Mouse (Mus musculus) small intestine, adult 2 months (tissue): Measurements from ENCODE around the gene Nudt3. TPM values are rescaled to one million over a fixed set of nuclear protein-coding genes. Genes with fewer than 3 reads are reported as not detected.

ENCODE experiments used
- H3K27ac ChIP-seq: fragments of 200-500 bp; 2 replicates; pipeline ENCODE4 v1.5.1; 2012; ENCODE audit warnings: low read depth, low read length, control low read depth, inconsistent platforms; ENCODE audit not compliant: insufficient read depth
- H3K27me3 ChIP-seq: fragments of 200-500 bp; 2 replicates; pipeline ENCODE4 v1.6.1; 2012; ENCODE audit warnings: mild to moderate bottlenecking, moderate library complexity, low read length, inconsistent platforms; ENCODE audit not compliant: control insufficient read depth, insufficient read depth
- H3K36me3 ChIP-seq: fragments of 200-500 bp; 2 replicates; pipeline ENCODE4 v1.6.1; 2012; ENCODE audit warnings: mild to moderate bottlenecking, low read length, control low read depth, inconsistent platforms; ENCODE audit not compliant: control insufficient read depth, insufficient read depth
- H3K4me1 ChIP-seq: fragments of 200-500 bp; 2 replicates; pipeline ENCODE4 v1.6.1; 2012; ENCODE audit warnings: low read length, inconsistent platforms, mixed read lengths; ENCODE audit not compliant: control insufficient read depth, insufficient read depth, insufficient read length
- H3K4me3 ChIP-seq: fragments of 200-500 bp; 2 replicates; pipeline ENCODE4 v1.5.1; 2012; ENCODE audit warnings: low read depth, mild to moderate bottlenecking, control low read depth, inconsistent platforms, low read length, moderate library complexity
- CTCF ChIP-seq: fragments of 200-500 bp; IDR thresholded peaks from 2 replicates; pipeline ENCODE4 v1.5.1; 2012; ENCODE audit warnings: low read depth, mild to moderate bottlenecking, control low read depth, inconsistent platforms, low read length, moderate library complexity, mixed read lengths; ENCODE audit not compliant: insufficient replicate concordance, insufficient read length; ENCODE audit errors: extremely low read depth
- POLR2A ChIP-seq: fragments of 200-500 bp; IDR thresholded peaks from 2 replicates; pipeline ENCODE4 v1.6.1; 2012; ENCODE audit warnings: low read depth, mild to moderate bottlenecking, control low read depth, inconsistent platforms, low read length, moderate library complexity
- WGBS: fragments of 180-500 bp; shearing (Covaris S2); methylation state at CpG from one replicate; pipeline ENCODE4 v1.1.7; 2018; 5-methylcytosine and 5-hydroxymethylcytosine counted together
- polyA plus RNA-seq: library from polyadenylated mRNA; depleted of rRNA; stranded (reverse); fragments of >200 nt; gene quantifications from 2 replicates; pipeline ENCODE4 v1.2.3, GENCODE M21; 2012

Gene Nudt3
- polyA plus RNA-seq, 1 experiment, result 58.9 TPM

DNA sequence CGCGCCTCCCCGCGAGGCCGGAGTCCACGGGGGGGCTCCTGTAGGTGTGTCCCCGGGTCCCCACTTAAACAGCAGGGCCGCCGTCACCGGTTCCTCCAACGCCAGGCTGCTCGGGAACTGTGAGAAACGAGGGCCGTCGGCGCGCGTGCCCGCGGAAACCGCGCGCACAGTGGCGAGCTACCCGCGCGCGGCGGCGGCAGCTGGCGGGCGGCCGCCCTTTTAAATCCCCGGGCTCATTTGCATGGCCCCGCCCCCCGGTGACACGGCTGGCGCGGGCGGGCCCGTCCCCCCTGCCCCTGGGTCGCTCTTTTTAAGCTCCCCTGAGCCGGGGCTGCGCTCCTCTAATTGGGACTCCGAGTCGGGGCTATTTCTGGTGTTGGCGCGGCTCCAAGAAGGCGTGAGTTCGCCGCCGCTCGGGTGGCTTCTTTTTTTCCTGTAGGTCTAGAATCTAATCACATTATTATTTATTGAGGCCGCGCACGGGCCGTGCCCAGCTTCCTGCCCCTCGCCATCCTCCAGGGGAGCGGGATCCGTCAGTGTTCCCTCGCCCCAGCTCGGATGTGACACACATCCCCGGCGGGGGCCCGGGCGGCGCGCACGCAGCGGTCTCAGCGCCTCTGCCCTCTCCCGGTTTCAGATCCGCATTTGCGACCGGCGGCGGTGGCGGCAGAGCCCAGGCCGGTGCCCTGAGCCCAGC, 66.8 kb downstream of the Nudt3 start, which contains the start of gene Hmga1:
Hmga1 (plus strand) TSS at position 183 of the 697 bp plus-strand sequence.
- H3K27me3 ChIP-seq, result no peaks in the 10 kb centered on the region
- peaks cover 3% of the 10 kb centered on the region; the same call in 1 of the 2 replicates for H3K36me3 ChIP-seq
- 1% methylated on average over 79 of the region's 79 CpGs for WGBS
- TF ChIP-seq POLR2A (peak; percentile 96), CTCF (no peak; the same call in 1 of the 2 replicates)
- peaks cover 16% of the 10 kb centered on the region for H3K4me1 ChIP-seq
- peak within 1 kb of the TSS; percentile 77 for H3K4me3 ChIP-seq
- H3K27ac ChIP-seq, result peak within 1 kb of the TSS; percentile 85

DNA sequence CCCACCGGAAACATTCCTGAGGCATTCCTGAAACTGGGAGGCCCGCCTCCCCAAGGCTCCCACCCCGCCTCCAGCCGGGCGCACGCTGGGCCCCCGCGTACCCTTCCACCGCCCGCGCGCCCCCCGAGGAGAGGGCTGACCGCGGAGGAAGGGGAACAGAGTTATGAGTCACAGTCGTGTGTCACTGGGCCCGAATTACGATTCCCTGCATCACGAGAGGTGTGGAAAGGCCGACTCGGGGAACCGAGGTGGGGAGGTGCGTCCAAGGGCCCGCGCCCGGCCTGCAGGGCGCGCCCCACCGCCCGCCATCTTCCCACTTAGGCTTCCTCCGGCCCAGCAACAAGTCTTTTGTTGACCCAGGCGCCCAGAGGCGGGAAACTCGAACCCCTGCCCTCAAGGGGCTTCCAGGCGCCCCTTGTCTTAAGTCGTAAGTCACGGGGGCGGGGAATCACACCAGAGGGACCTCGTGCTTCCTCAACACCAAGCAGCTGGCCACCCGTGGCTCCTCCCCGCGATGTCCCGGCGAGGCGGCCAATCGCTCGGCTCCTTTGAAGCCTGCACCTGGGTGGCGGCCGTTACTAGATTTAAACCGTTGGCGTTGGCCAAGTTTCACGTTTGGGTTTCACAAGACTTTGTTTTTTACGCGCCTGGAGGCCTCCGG, 67.7 kb downstream of the Nudt3 start:
- WGBS, result under 1% methylated on average over 55 of the region's 55 CpGs
- no peaks in the 10 kb centered on the region for H3K36me3 ChIP-seq
- peaks cover 16% of the 10 kb centered on the region for H3K4me1 ChIP-seq
- peak overlapping the region; percentile 77 for H3K4me3 ChIP-seq
- H3K27me3 ChIP-seq, result no peaks in the 10 kb centered on the region
- no peak for TF ChIP-seq CTCF
- no peak for TF ChIP-seq POLR2A
- peak overlapping the region; percentile 72 for H3K27ac ChIP-seq

DNA sequence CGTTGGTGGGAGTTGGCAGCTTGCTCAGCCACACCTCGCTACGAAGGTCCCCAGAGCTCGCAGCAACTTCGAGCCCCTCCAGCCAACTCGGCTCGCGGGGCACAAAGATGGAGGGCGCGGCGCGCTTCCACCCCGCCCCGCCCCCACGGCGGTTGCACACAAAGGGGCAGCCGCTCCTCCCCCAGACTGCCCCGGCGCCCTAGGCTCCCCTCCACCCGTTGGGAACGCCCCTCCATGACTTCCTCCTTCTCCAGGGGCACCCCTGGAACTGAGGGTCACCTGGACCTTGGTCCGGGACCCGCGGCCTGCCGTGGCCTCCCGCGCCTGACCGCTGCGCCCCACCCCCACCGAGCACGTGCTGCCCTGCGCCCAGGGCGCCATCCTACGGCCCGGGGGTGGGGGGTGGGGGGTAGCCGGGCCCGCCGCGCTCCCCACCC, 68.2 kb downstream of the Nudt3 start:
- Histone ChIP-seq H3K27ac (no peak overlapping the region), H3K27me3 (no peaks in the 10 kb centered on the region), H3K36me3 (no peaks in the 10 kb centered on the region), H3K4me1 (peaks cover 16% of the 10 kb centered on the region), H3K4me3 (peak overlapping the region; percentile 77)
- 2% methylated on average over 39 of the region's 39 CpGs for WGBS
- TF ChIP-seq POLR2A (no peak), CTCF (no peak)

DNA sequence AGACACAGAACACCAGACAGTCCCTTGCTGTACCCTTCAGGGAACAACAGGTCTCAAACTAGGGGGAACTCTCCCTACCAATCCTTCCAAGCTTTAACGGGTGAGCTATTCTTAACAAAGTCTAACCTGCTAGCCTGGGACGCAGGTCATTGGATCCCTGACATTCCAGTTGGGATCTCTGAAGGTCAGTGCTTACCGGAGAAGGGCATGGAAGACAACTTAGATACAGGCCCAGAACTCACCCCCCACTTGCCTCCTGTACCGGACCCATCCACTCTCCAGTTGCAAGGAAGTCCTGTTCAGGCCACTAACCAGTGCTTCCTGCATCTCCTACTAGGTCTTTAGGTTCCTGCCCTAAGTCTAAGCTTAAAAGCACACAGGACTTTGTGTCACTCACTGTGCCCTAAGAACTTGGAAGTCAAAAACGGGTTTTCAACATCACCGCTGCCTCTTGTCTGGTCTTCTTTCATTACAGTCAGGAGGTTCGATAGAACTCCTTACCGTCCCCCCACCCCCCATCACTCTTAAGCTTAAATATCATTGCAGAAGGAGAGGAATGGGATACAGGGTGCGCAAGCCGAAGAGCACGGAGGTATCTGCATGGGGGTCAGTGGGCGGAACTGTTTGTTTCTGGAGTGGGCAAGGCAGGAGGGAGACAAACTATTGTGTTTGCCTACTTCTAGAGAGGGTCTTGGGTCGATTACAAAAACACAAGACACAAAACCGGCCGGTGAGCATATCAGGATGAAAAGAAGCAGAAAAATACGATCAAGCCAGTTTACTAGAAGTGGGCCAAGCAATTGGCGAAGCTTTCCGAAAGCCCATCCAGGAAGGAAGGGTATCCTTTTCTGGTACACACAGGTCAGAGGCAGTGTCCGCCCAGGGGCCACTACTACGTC, 69.0 kb downstream of the Nudt3 start:
- 78% methylated on average over 20 of the region's 20 CpGs for WGBS
- H3K36me3 ChIP-seq, result no peaks in the 10 kb centered on the region
- TF ChIP-seq POLR2A, result no peak
- TF ChIP-seq CTCF, result no peak
- H3K27me3 ChIP-seq, result no peaks in the 10 kb centered on the region
- peak overlapping the region; percentile 77; the same call in 1 of the 2 replicates for H3K4me3 ChIP-seq
- H3K4me1 ChIP-seq, result peaks cover 16% of the 10 kb centered on the region
- no peak overlapping the region for H3K27ac ChIP-seq

DNA sequence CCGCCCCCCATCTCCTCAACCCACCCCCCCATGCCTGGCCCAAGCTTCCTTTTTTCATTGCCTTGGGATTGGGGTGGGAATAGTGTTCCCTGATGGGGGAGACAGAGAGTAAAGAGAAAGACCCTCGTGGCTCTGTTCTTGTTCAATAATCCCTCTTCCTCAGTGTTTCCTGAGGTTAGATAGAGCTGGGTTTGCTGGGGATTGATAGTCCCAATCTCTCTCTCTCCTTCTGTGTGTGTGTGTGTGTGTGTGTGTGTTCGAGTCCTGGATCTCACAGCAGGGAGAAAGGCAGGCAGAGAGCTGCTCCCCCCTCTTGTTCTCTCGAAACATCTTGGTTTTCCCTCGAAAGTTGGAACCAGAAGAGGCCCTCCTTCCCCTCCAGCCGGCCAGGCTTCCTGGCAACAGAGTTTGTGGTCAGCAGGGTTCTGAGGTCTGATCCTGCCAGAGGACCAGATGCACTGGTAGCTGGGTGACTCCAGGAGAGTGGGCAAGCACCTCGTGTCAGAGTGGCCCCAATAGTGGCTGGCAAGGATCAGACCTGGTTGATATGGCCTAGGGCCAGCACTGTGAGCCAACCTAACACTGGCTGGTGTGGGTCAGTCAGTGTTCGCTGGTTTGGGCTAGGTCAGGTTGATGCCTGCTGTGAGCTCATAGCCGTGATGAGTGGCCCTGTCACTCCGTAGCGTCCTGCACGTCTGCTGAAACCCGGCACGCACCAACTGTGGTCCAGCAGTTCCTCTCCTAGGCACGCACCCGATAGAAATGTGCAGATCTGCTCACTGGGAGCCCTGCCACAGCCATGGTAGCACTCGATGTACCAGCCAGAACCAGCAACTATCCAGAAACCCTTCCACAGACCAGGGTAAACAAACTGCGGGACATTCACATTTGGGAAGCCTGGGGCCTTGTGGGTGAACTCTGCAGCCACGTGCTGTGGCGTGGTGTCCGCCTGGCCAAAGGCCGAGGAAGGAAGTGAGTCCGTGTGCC, 70.8 kb downstream of the Nudt3 start:
- no peaks in the 10 kb centered on the region for H3K27me3 ChIP-seq
- H3K4me1 ChIP-seq, result peaks cover 14% of the 10 kb centered on the region
- H3K27ac ChIP-seq, result no peak overlapping the region
- no peak for TF ChIP-seq POLR2A
- TF ChIP-seq CTCF, result no peak
- 74% methylated on average over 23 of the region's 23 CpGs for WGBS
- H3K4me3 ChIP-seq, result no peak overlapping the region
- no peaks in the 10 kb centered on the region for H3K36me3 ChIP-seq

DNA sequence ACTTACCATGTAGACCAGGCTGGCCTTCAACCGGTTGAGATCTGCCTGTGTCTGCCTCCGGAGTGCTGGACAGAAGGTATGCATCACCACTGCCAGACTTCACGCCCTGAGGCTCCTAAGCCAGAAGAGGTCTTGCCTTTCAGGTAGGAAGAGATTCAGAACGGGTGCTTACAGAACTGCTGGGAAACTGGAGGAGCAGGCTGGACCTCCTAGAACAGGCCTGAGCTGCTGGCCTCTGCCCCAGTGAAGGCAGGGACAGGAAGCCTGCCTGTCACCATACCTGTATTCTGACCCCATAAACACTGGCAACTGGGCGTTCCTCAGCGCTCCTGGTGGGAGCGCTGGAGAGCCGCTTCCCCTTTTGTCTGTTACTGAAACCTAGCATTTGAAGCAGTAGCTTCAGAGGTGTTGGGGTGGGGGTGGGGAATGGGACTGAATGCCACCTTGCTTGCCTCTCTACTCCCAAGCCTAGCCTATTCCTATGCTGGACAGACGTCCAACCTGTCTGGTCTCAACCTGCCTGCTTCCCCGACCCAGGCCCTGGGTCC, 71.8 kb downstream of the Nudt3 start:
- H3K36me3 ChIP-seq, result no peaks in the 10 kb centered on the region
- 78% methylated on average over 10 of the region's 10 CpGs for WGBS
- H3K27ac ChIP-seq, result no peak overlapping the region
- peaks cover 16% of the 10 kb centered on the region for H3K4me1 ChIP-seq
- H3K27me3 ChIP-seq, result no peaks in the 10 kb centered on the region
- no peak for TF ChIP-seq POLR2A
- no peak for TF ChIP-seq CTCF
- no peak overlapping the region for H3K4me3 ChIP-seq
